Mouse (Mus musculus) left cerebral cortex, adult 6 months (tissue): ENCODE results near the gene Ankrd55. TPM values are rescaled to one million over a fixed set of nuclear protein-coding genes. Genes with fewer than 3 reads are reported as not detected.

Experiments
- long read RNA-seq, 2 experiments: library from polyadenylated mRNA; unstranded; transcript quantifications; one replicate each; pipeline ENCODE4 v2.0.0; 2019 to 2020
- polyA plus RNA-seq: library from polyadenylated mRNA; unstranded; fragments of <200 nt; fragmentation: Nextera tagmentation; gene quantifications from 2 replicates; pipeline ENCODE4 v1.2.3, GENCODE M21; 2021

Ankrd55 gene
- 2.3 and 2.5 TPM in 2 replicates for polyA plus RNA-seq
- long read RNA-seq, experiment 1, partial matches to known transcripts: 1 of 5 reads
- long read RNA-seq, experiment 1, other reads (novel, unspliced or antisense): 2 of 5 reads
- long read RNA-seq, experiment 2, partial matches to known transcripts: 1 of 1 reads
- long read RNA-seq, experiment 2, other reads (novel, unspliced or antisense): 0 of 1 reads

GRCm38 (mm10) chr13:112288225-112289178 is at the start of gene Ankrd55:
TSS of gene Ankrd55 (plus strand) at chr13:112288451.

Other genes starting within 250 kb of the Ankrd55 start
- 10.1 and 10.8 TPM in 2 replicates for gene Il6st, start 175.6 kb downstream of the Ankrd55 start, polyA plus RNA-seq